Mouse (Mus musculus) erythroblast, embryonic 14.5 days (primary cell): ENCODE results near the gene Itgb8.

Experiments used
- GATA1 ChIP-seq: IDR thresholded peaks from 2 replicates; pipeline ENCODE4 v1.6.1; 2012; ENCODE audit warnings: low read length, inconsistent platforms, mixed read lengths
- TAL1 ChIP-seq: IDR thresholded peaks from 3 replicates; pipeline ENCODE4 v1.6.1; 2012; ENCODE audit warnings: low read length, inconsistent platforms, mixed read lengths

DNA sequence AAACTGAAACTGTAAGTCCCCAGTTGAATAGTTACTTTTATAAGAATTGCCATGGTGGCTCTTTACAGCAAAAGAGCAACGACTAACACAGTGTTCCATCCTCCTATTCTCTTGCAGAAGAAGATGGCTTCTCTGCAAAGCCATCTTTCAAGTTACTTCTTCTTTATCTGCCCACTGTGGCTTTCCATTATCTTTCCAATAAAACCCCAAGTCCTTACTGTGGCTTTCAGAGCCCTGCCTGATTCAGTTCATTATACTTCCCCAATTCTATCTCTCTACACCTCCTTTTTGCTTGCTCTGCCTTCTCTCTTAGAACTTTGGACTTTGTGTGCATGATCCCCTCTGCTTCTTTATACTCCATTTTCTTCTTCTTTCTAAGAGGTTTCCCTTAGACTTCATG is 30.1 kb upstream of the Itgb8 start:
- TF ChIP-seq TAL1, result no peak
- TF ChIP-seq GATA1, result no peak
